Mouse (Mus musculus) testis, adult 2 months (tissue): ENCODE results near the gene Hlx. TPM values are rescaled to one million over a fixed set of nuclear protein-coding genes. Genes with fewer than 3 reads are reported as not detected.

Source experiments
- H3K27ac ChIP-seq: fragments of 200-500 bp; 2 replicates; pipeline ENCODE4 v1.5.1; 2012; ENCODE audit warnings: low read depth, low read length; ENCODE audit not compliant: control insufficient read depth, insufficient read depth
- H3K27me3 ChIP-seq: fragments of 200-500 bp; 2 replicates; pipeline ENCODE4 v1.6.1; 2012; ENCODE audit warnings: mild to moderate bottlenecking, low read length, moderate library complexity; ENCODE audit not compliant: control insufficient read depth, insufficient read depth
- H3K36me3 ChIP-seq: fragments of 200-500 bp; 2 replicates; pipeline ENCODE4 v1.6.1; 2012; ENCODE audit warnings: mild to moderate bottlenecking, low read length; ENCODE audit not compliant: control insufficient read depth, insufficient read depth
- H3K4me1 ChIP-seq: fragments of 200-500 bp; 2 replicates; pipeline ENCODE4 v1.6.1; 2012; ENCODE audit warnings: low read length; ENCODE audit not compliant: control insufficient read depth, insufficient read depth
- H3K4me3 ChIP-seq: fragments of 200-500 bp; 2 replicates; pipeline ENCODE4 v1.5.1; 2012; ENCODE audit warnings: low read depth, mild to moderate bottlenecking, low read length, moderate library complexity, mixed read lengths; ENCODE audit not compliant: control insufficient read depth
- CTCF ChIP-seq: fragments of 200-500 bp; IDR thresholded peaks from 2 replicates; pipeline ENCODE4 v1.5.1; 2012; ENCODE audit warnings: low read depth, mild to moderate bottlenecking, inconsistent platforms, low read length, moderate library complexity; ENCODE audit not compliant: control insufficient read depth, insufficient read depth, insufficient replicate concordance
- POLR2A ChIP-seq: fragments of 200-500 bp; IDR thresholded peaks from 2 replicates; pipeline ENCODE4 v1.6.1; 2012; ENCODE audit warnings: low read depth, mild to moderate bottlenecking, inconsistent platforms, low read length, moderate library complexity; ENCODE audit not compliant: control insufficient read depth
- polyA plus RNA-seq: library from polyadenylated mRNA; depleted of rRNA; stranded (reverse); fragments of >200 nt; gene quantifications from 2 replicates; pipeline ENCODE4 v1.2.3, GENCODE M21; 2012; rRNA removed

The Hlx gene
- polyA plus RNA-seq, 1 experiment = 0.28 TPM

- no peaks in the 10 kb centered on the region for H3K27me3 ChIP-seq
- H3K4me1 ChIP-seq = peaks cover 7% of the 10 kb centered on the region
- H3K27ac ChIP-seq = no peak overlapping the region
- no peaks in the 10 kb centered on the region for H3K36me3 ChIP-seq
- TF ChIP-seq CTCF (no peak), POLR2A (no peak)
- H3K4me3 ChIP-seq = no peak overlapping the region
These were observed 52.9 kb downstream of the Hlx start for GRCm38 (mm10) chr1:184679416-184679965.

GRCm38 (mm10) chr1:184677641-184678040, 54.8 kb downstream of the Hlx start:
- no peaks in the 10 kb centered on the region for H3K36me3 ChIP-seq
- H3K27me3 ChIP-seq = no peaks in the 10 kb centered on the region
- no peak overlapping the region for H3K4me3 ChIP-seq
- H3K27ac ChIP-seq = no peak overlapping the region
- H3K4me1 ChIP-seq = peaks cover 7% of the 10 kb centered on the region
- TF ChIP-seq POLR2A (no peak), CTCF (no peak)

Other genes starting within 250 kb of the Hlx start
- gene Marc1, start 78.7 kb upstream of the Hlx start, polyA plus RNA-seq = 0.24 TPM in 1 of 2 replicates, not detected in the other
- gene Marc2, start 113.8 kb upstream of the Hlx start, polyA plus RNA-seq = 34.3 and 36.5 TPM in 2 replicates
- gene C130074G19Rik, start 150.6 kb upstream of the Hlx start, polyA plus RNA-seq = 6.0 and 6.4 TPM in 2 replicates